Mouse (Mus musculus) hindbrain, embryonic 11.5 days (tissue): ENCODE measurements around the gene Slc9c1. TPM values are rescaled to one million over a fixed set of nuclear protein-coding genes. Genes with fewer than 3 reads are reported as not detected.
"Not testable (repeated sequence)": the region's sequence is repeated elsewhere in the genome, so short reads cannot be mapped to it uniquely, and the experiment has no call there.

Source experiments
- ATAC-seq: fragments of 200-750 bp; cut with Nextera tagmentation; 2 replicates; pipeline ENCODE4 v1.8.0; 2017; ENCODE audit warnings: mild to moderate bottlenecking, moderate TSS enrichment, moderate library complexity; ENCODE audit not compliant: low FRiP score
- DNase-seq: peaks from one replicate; pipeline ENCODE4 v3.0.0-alpha.2; 2015; ENCODE audit warnings: low spot score
- H3K27ac ChIP-seq: fragments of 300-500 bp; sonication (generic); 2 replicates; pipeline ENCODE4 v1.5.1; 2014; ENCODE audit warnings: mild to moderate bottlenecking, low read depth, low read length
- H3K27me3 ChIP-seq: fragments of 300-500 bp; sonication (generic); 2 replicates; pipeline ENCODE4 v1.6.1; 2014; ENCODE audit warnings: mild to moderate bottlenecking, low read length, moderate library complexity, mixed read lengths; ENCODE audit not compliant: control insufficient read depth, insufficient read depth
- H3K36me3 ChIP-seq: fragments of 300-500 bp; sonication (generic); 2 replicates; pipeline ENCODE4 v1.6.1; 2014; ENCODE audit warnings: mild to moderate bottlenecking, low read length, moderate library complexity, mixed read lengths; ENCODE audit not compliant: control insufficient read depth, insufficient read depth
- H3K4me1 ChIP-seq: fragments of 300-500 bp; sonication (generic); replicated peaks from 2 replicates; pipeline ENCODE4 v1.6.1; 2014; ENCODE audit warnings: low read length, mixed read lengths; ENCODE audit not compliant: control insufficient read depth, insufficient read depth
- H3K4me2 ChIP-seq: fragments of 300-500 bp; sonication (generic); replicated peaks from 2 replicates; pipeline ENCODE4 v1.6.1; 2014; ENCODE audit warnings: mild to moderate bottlenecking, low read depth, low read length
- H3K4me3 ChIP-seq: fragments of 300-500 bp; sonication (generic); 2 replicates; pipeline ENCODE4 v1.5.1; 2014; ENCODE audit warnings: low read depth, low read length
- H3K9ac ChIP-seq: fragments of 300-500 bp; sonication (generic); 2 replicates; pipeline ENCODE4 v1.6.1; 2014; ENCODE audit warnings: low read depth, low read length
- H3K9me3 ChIP-seq: fragments of 300-500 bp; sonication (generic); 2 replicates; pipeline ENCODE4 v1.6.1; 2016; ENCODE audit warnings: low read length; ENCODE audit not compliant: control insufficient read depth
- WGBS: fragments of 180-500 bp; shearing (Covaris S2); extraction: QIAGEN DNeasy Blood & Tissue Kit; methylation state at CpG from one replicate; pipeline ENCODE4 v1.1.7; 2014; 5-methylcytosine and 5-hydroxymethylcytosine counted together
- polyA plus RNA-seq: library from polyadenylated mRNA; unstranded; fragments of >200 nt; fragmentation: Nextera tagmentation; extraction: Ambion mirVana; gene quantifications from 2 replicates; pipeline ENCODE4 v1.2.1, GENCODE M21; 2014

Slc9c1 gene
- not detected in 2 replicates for polyA plus RNA-seq

DNA sequence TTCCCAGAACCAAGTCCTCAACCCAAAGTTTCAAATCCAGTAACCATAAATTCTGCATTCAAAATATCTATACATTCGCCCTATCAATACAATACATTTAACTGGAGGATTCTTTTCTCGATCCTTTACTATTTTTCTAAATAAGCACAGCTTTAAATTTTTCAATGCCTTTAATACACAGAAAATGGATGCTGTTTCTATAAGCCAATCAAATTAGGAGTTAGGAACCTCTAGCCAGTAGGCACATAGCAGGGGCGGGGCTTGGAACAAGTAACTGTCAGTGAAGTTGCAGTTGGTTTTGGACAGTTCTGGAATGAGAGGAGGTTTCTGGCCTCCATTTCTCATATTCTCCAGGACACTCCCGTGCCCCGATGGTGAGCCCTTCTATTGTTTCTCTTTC is at the start of gene Slc9c1:
Gene Slc9c1, plus strand, starts transcription at position 301 of the 400 bp plus-strand sequence.
- no peak within 1 kb of the TSS for H3K9ac ChIP-seq
- H3K4me3 ChIP-seq, result no peak within 1 kb of the TSS
- 91% methylated on average over 5 of the region's 5 CpGs for WGBS
- ATAC-seq, result no peak
- no peak for DNase-seq
- H3K4me1 ChIP-seq, result no peaks in the 10 kb centered on the region
- no peak within 1 kb of the TSS for H3K4me2 ChIP-seq
- no peak within 1 kb of the TSS for H3K27ac ChIP-seq
- no peaks in the 10 kb centered on the region for H3K27me3 ChIP-seq
- H3K36me3 ChIP-seq, result no peaks in the 10 kb centered on the region
- no peaks in the 10 kb centered on the region for H3K9me3 ChIP-seq

GRCm38 (mm10) chr16:45492927-45493326 is 42.2 kb upstream of the Slc9c1 start, which contains the start of gene Gm609:
Gene Gm609 (minus strand): TSS chr16:45492969.
- Histone ChIP-seq H3K9me3 (no peaks in the 10 kb centered on the region), H3K27me3 (no peaks in the 10 kb centered on the region), H3K9ac (no peak within 1 kb of the TSS), H3K4me1 (no peaks in the 10 kb centered on the region), H3K27ac (no peak within 1 kb of the TSS), H3K36me3 (no peaks in the 10 kb centered on the region), H3K4me3 (no peak within 1 kb of the TSS), H3K4me2 (no peak within 1 kb of the TSS)
- 80% methylated on average over 5 of the region's 5 CpGs for WGBS
- DNase-seq (no peak), ATAC-seq (no peak)

- H3K4me3 ChIP-seq, result no peak overlapping the region
- H3K9me3 ChIP-seq, result no peaks in the 10 kb centered on the region
- no peak overlapping the region for H3K4me2 ChIP-seq
- no peak overlapping the region for H3K27ac ChIP-seq
- 84% methylated on average over 1 of the region's 1 CpGs for WGBS
- H3K4me1 ChIP-seq, result no peaks in the 10 kb centered on the region
- DNase-seq (no peak), ATAC-seq (no peak)
- H3K9ac ChIP-seq, result no peak overlapping the region
- no peaks in the 10 kb centered on the region for H3K36me3 ChIP-seq
- H3K27me3 ChIP-seq, result no peaks in the 10 kb centered on the region
These were observed 39.8 kb upstream of the Slc9c1 start for GRCm38 (mm10) chr16:45495326-45495725.

- H3K4me3 ChIP-seq, result no peak overlapping the region
- no peaks in the 10 kb centered on the region for H3K9me3 ChIP-seq
- 88% methylated on average over 5 of the region's 5 CpGs for WGBS
- H3K27me3 ChIP-seq, result no peaks in the 10 kb centered on the region
- no peaks in the 10 kb centered on the region for H3K4me1 ChIP-seq
- no peak overlapping the region for H3K27ac ChIP-seq
- ATAC-seq (no peak), DNase-seq (no peak)
- H3K4me2 ChIP-seq, result no peak overlapping the region
- no peaks in the 10 kb centered on the region for H3K36me3 ChIP-seq
- no peak overlapping the region for H3K9ac ChIP-seq
These were observed 9.6 kb upstream of the Slc9c1 start for GRCm38 (mm10) chr16:45525551-45525950.

DNA sequence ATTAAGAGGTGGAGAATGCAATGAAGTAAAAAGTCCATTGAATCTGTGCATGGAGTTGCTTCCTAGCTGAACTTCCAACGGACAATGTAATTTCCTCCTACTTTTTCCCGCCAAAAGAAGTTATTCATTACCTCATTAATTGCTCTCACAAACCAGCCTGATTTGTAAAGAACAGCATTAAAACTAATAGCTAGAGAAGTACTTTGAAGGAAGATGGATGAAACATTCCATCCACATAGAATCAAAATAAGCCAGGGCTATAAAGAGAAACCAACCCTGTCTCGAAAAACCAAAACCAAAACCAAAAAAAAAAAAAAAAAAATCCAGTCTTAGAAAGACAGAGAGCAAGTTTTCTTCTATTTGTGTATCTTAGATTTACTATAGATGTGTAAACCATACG is 3.2 kb upstream of the Slc9c1 start, which contains the start of gene Gm17783:
Gene Gm17783, minus strand, starts transcription at position 101 of the 400 bp plus-strand sequence.
- DNase-seq, result no peak
- Histone ChIP-seq H3K4me3 (no peak within 1 kb of the TSS), H3K36me3 (no peaks in the 10 kb centered on the region), H3K4me2 (no peak within 1 kb of the TSS), H3K9me3 (no peaks in the 10 kb centered on the region), H3K9ac (no peak within 1 kb of the TSS), H3K27ac (no peak within 1 kb of the TSS), H3K4me1 (no peaks in the 10 kb centered on the region), H3K27me3 (no peaks in the 10 kb centered on the region)
- ATAC-seq, result no peak
- WGBS, result 85% methylated on average over 4 of the region's 4 CpGs

DNA sequence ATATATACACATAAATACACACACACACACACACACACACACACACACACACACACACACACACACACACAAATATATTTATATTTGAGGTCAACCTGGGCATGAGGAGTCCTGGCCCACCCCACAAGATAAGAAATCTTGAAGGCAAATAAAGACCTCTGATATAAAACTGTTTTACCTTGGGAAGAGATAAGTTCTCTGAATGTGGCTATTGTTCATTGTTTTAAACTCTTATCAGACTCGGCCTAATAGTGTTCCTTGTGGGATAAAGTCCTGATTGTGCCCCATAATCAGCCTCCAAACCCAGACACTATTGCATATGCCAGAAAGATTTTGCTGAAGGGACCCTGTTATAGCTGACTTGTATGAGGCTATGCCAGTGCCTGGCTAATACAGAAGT is 3.2 kb downstream of the Slc9c1 start:
- WGBS, result 86% methylated on average over 1 of the region's 1 CpGs

GRCm38 (mm10) chr16:45542108-45542507 is 7.0 kb downstream of the Slc9c1 start:
- Histone ChIP-seq H3K27ac (no peak overlapping the region), H3K4me2 (no peak overlapping the region), H3K9ac (no peak overlapping the region), H3K27me3 (no peaks in the 10 kb centered on the region), H3K4me1 (no peaks in the 10 kb centered on the region), H3K9me3 (no peaks in the 10 kb centered on the region), H3K36me3 (no peaks in the 10 kb centered on the region), H3K4me3 (no peak overlapping the region)
- DNase-seq, result no peak
- no peak for ATAC-seq

More for the DNA sequence above, 3.2 kb downstream of the Slc9c1 start:
- DNase-seq, H3K27ac ChIP-seq, H3K4me1 ChIP-seq, H3K9me3 ChIP-seq, H3K4me3 ChIP-seq, H3K4me2 ChIP-seq, H3K36me3 ChIP-seq, ATAC-seq, H3K27me3 ChIP-seq, H3K9ac ChIP-seq: not testable (repeated sequence)

GRCm38 (mm10) chr16:45544341-45544740 is 9.2 kb downstream of the Slc9c1 start:
- no peak overlapping the region for H3K4me2 ChIP-seq
- no peaks in the 10 kb centered on the region for H3K27me3 ChIP-seq
- 86% methylated on average over 3 of the region's 3 CpGs for WGBS
- no peaks in the 10 kb centered on the region for H3K4me1 ChIP-seq
- H3K9ac ChIP-seq, result no peak overlapping the region
- no peak overlapping the region for H3K27ac ChIP-seq
- H3K9me3 ChIP-seq, result no peaks in the 10 kb centered on the region
- ATAC-seq (no peak), DNase-seq (no peak)
- H3K36me3 ChIP-seq, result no peaks in the 10 kb centered on the region
- no peak overlapping the region for H3K4me3 ChIP-seq

- Histone ChIP-seq H3K27ac (no peak overlapping the region), H3K9me3 (no peaks in the 10 kb centered on the region), H3K4me2 (no peak overlapping the region), H3K4me1 (no peaks in the 10 kb centered on the region), H3K4me3 (no peak overlapping the region), H3K36me3 (no peaks in the 10 kb centered on the region), H3K27me3 (no peaks in the 10 kb centered on the region), H3K9ac (no peak overlapping the region)
- no peak for ATAC-seq
- no peak for DNase-seq
These were observed 12.9 kb downstream of the Slc9c1 start for GRCm38 (mm10) chr16:45547982-45548381.
